ENCODE assay signal across 30 mouse cellular contexts in genomic region chr17:44768522-44768921, GRCm38 (mm10). TPM values are rescaled to one million over a fixed set of nuclear protein-coding genes. Genes with fewer than 3 reads are reported as not detected.
DNase-seq lines count a peak whose midpoint lies in the region; ATAC-seq lines count a peak whose summit lies in the region.
"Had no signal": no experiment of that assay in that cellular context is flagged by ENCODE, and none has a peak within 500 bp of the region (broad histone marks: within the 10 kb centered on the region; RNA-seq: fewer than 3 reads in every experiment).

No protein-coding gene starts in this region.

- peaks cover 17% of the 10 kb centered on the region for H3K4me1 ChIP-seq in embryonic facial prominence, embryonic 13.5 days
- H3K4me1 ChIP-seq in limb, embryonic 13.5 days: peaks cover 20% of the 10 kb centered on the region
- H3K4me1 ChIP-seq: forebrain, embryonic 10.5 days; forebrain, embryonic 15.5 days; heart, embryonic 13.5 days; hindbrain, embryonic 10.5 days; kidney, embryonic 15.5 days; neural tube, embryonic 13.5 days had no signal

- H3K4me2 ChIP-seq in embryonic facial prominence, embryonic 13.5 days: no peak overlapping the region; the same call in 1 of the 2 replicates
- peak overlapping the region; percentile 19; the same call in 1 of the 2 replicates for H3K4me2 ChIP-seq in limb, embryonic 13.5 days (replicated peaks)
- H3K4me2 ChIP-seq: forebrain, embryonic 15.5 days; heart, embryonic 13.5 days; kidney, embryonic 15.5 days; liver, embryonic 11.5 days; neural tube, embryonic 13.5 days had no signal

- no peaks in the 10 kb centered on the region for H3K27me3 ChIP-seq in embryonic facial prominence, embryonic 13.5 days
- peaks cover 3% of the 10 kb centered on the region; the same call in 1 of the 2 replicates for H3K27me3 ChIP-seq in limb, embryonic 13.5 days
- H3K27me3 ChIP-seq: forebrain, embryonic 15.5 days; heart, embryonic 13.5 days; kidney, embryonic 15.5 days; neural tube, embryonic 13.5 days had no signal

- peak overlapping the region; percentile 57; the same call in 1 of the 2 replicates for H3K27ac ChIP-seq in embryonic facial prominence, embryonic 13.5 days
- peak overlapping the region; percentile 52 for H3K27ac ChIP-seq in limb, embryonic 13.5 days
- H3K27ac ChIP-seq: forebrain, embryonic 10.5 days; forebrain, embryonic 15.5 days; gastrocnemius, adult 2 months; heart, adult 2 months; heart, embryonic 13.5 days; hindbrain, embryonic 10.5 days; kidney, embryonic 15.5 days; layer of hippocampus, adult 2 months; left cerebral cortex, adult 2 months; midbrain, embryonic 10.5 days; neural tube, embryonic 13.5 days had no signal

- no peaks in the 10 kb centered on the region for H3K9me3 ChIP-seq in embryonic facial prominence, embryonic 13.5 days
- H3K9me3 ChIP-seq in limb, embryonic 13.5 days: no peaks in the 10 kb centered on the region
- H3K9me3 ChIP-seq: forebrain, embryonic 10.5 days; forebrain, embryonic 15.5 days; G1E; heart, embryonic 13.5 days; hindbrain, embryonic 10.5 days; kidney, embryonic 15.5 days; midbrain, embryonic 10.5 days; neural tube, embryonic 13.5 days had no signal

- DNase-seq in 3T3-L1 (ENCODE audit: low read depth, low spot score): peak; percentile 63
- DNase-seq in embryo, embryonic 10.5 days (ENCODE audit: low spot score): peak; percentile 17
- DNase-seq in cerebellum, postnatal 14 days: no peak
- no peak for DNase-seq in adrenal gland, postnatal 25 days
- no peak for DNase-seq in lung, adult 18-20 months
- DNase-seq: adrenal gland, adult 8-10 months; cerebellum, adult 11-12 months; cerebellum, adult 9-11 months; gastrocnemius, adult 2 months; gastrocnemius, postnatal 36 days; heart, adult 2 months; heart, postnatal 10 days; kidney, adult 18-20 months; kidney, postnatal 36 days; thymus, postnatal 4 days had no signal

- H3K36me3 ChIP-seq in embryonic facial prominence, embryonic 13.5 days: no peaks in the 10 kb centered on the region
- no peaks in the 10 kb centered on the region for H3K36me3 ChIP-seq in limb, embryonic 13.5 days
- H3K36me3 ChIP-seq: forebrain, embryonic 10.5 days; forebrain, embryonic 15.5 days; G1E; heart, embryonic 13.5 days; hindbrain, embryonic 10.5 days; kidney, embryonic 15.5 days; midbrain, embryonic 10.5 days; neural tube, embryonic 13.5 days had no signal

- 17% methylated on average over 5 of the region's 5 CpGs for WGBS in embryonic facial prominence, embryonic 13.5 days
- WGBS in limb, embryonic 13.5 days: 9% methylated on average over 5 of the region's 5 CpGs

- H3K9ac ChIP-seq in embryonic facial prominence, embryonic 13.5 days: no peak overlapping the region
- H3K9ac ChIP-seq in limb, embryonic 13.5 days: no peak overlapping the region
- H3K9ac ChIP-seq: forebrain, embryonic 15.5 days; heart, embryonic 13.5 days; kidney, embryonic 15.5 days; neural tube, embryonic 13.5 days had no signal

- ATAC-seq in embryonic facial prominence, embryonic 13.5 days (ENCODE audit: insufficient number of reproducible peaks, insufficient read depth, low FRiP score, low TSS enrichment, low read depth): peak; percentile 48; the same call in 1 of the 2 replicates
- ATAC-seq in limb, embryonic 13.5 days (ENCODE audit: low FRiP score, low read depth): no peak
- ATAC-seq: forebrain, embryonic 15.5 days; hindbrain, embryonic 16.5 days; midbrain, embryonic 16.5 days had no signal

- H3K4me3 ChIP-seq in embryonic facial prominence, embryonic 13.5 days: no peak overlapping the region
- no peak overlapping the region for H3K4me3 ChIP-seq in limb, embryonic 13.5 days
- H3K4me3 ChIP-seq: forebrain, embryonic 10.5 days; forebrain, embryonic 15.5 days; gastrocnemius, adult 2 months; heart, adult 2 months; heart, embryonic 13.5 days; hindbrain, embryonic 10.5 days; kidney, embryonic 15.5 days; layer of hippocampus, adult 2 months; left cerebral cortex, adult 2 months; midbrain, embryonic 10.5 days; neural tube, embryonic 13.5 days had no signal

RNA-seq across cellular contexts. Expression of gene Supt3, which starts 8.4 kb away (rescaled TPM):
- polyA plus RNA-seq in embryonic facial prominence, embryonic 13.5 days (2015; fragmentation: Nextera tagmentation; extraction: Ambion mirVana): 24.5 and 25.4 TPM in 2 replicates
- polyA plus RNA-seq in limb, embryonic 13.5 days (2015; fragmentation: Nextera tagmentation; extraction: Ambion mirVana): 24.7 and 25.9 TPM in 2 replicates
- 25.9 and 26.1 TPM in 2 replicates for total RNA-seq in adrenal gland, postnatal 25 days (2021)

RNA-seq across cellular contexts. Expression of gene Runx2, which starts 46.1 kb away (rescaled TPM):
- polyA plus RNA-seq in embryonic facial prominence, embryonic 13.5 days (2015; fragmentation: Nextera tagmentation; extraction: Ambion mirVana): 40.2 and 41.5 TPM in 2 replicates
- 14.9 and 15.1 TPM in 2 replicates for polyA plus RNA-seq in limb, embryonic 13.5 days (2015; fragmentation: Nextera tagmentation; extraction: Ambion mirVana)
- total RNA-seq in adrenal gland, postnatal 25 days (2021): 48.9 and 60.4 TPM in 2 replicates

Comparison
In these comparisons a context has a peak if more than half of its experiments do, and no peak if none do; other contexts are left out.
1. DNase-seq: peak in 3T3-L1 (single experiment) and embryo, embryonic 10.5 days (single experiment); none in cerebellum, postnatal 14 days (0 of 2), adrenal gland, postnatal 25 days (single experiment) and lung, adult 18-20 months (0 of 2).